Mouse (Mus musculus): ENCODE results near the gene Map3k14. TPM values are rescaled to one million over a fixed set of nuclear protein-coding genes. Genes with fewer than 3 reads are reported as not detected.
"Not testable (repeated sequence)": the region's sequence is repeated elsewhere in the genome, so short reads cannot be mapped to it uniquely, and the experiment has no call there.

Gene Map3k14
- total RNA-seq, 2 experiments from 2014 or later: 3.1 to 4.0 TPM

DNA sequence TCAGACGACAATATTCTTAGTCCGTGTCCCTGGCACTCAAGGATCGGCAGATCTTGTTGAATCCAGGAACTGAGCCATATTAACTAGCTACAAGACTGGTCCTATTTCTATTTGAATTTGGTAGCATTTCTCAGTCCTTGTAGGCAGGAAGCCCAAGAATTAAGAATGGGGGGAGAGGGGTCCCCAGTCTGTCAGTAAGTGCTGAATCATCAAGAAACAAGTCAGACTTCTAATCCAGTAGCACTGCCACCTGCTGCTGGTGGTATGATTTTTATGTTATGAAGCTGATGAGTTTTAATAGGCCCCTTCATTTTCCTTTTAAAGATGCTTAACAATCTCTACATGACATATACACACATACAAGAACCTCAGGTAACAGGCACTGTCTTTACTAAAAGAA, 16.9 kb downstream of the Map3k14 start:
- no peak for DNase-seq (ENCODE audit: low spot score in 2 of 2)
- intact Hi-C loops (cut with DNase I): no loop called here

DNA sequence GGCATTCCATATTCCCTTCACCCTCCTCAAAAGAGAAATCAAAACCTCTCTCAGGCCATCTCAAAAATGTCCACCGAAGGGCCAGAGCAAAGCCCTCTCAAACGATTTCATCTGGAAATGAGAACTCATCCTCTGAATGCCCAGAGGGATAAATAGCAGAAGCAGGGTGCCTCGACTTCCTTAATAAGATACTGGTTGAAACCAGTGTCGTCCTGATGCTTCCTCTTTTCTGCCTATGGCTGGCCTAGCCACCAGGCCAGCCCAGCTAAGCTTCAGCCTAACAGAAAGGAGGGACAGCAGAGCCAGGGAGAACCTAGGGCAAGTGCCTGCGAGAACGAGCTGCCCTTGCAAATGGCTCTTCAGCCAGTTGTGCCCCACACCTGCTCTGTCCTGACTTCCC, 17.8 kb downstream of the Map3k14 start:
- intact Hi-C loops (cut with DNase I): no loop called here
- no peak for DNase-seq (ENCODE audit: low spot score in 2 of 2)

DNA sequence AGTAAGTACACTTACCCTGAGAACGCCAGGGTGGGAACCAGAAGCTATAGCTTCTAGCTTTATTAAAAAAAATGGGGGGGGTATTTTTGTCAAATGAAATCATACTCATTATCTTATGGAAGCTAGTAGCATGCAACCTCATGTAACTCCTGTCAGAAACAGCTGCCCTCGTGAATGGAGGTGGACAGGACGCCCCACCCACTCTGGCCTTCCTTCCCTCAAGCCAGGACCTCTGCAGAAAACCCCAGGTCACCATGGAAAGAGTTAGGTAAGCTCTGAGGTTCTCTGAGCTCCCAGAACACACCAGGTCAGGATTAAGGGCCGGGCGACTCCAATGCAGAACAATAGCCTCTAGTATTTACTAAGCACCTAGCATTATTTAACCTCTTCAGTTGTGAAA, 18.4 kb downstream of the Map3k14 start:
- intact Hi-C loops (cut with DNase I): no loop called here
- DNase-seq (ENCODE audit: low spot score in 2 of 2): no peak

DNA sequence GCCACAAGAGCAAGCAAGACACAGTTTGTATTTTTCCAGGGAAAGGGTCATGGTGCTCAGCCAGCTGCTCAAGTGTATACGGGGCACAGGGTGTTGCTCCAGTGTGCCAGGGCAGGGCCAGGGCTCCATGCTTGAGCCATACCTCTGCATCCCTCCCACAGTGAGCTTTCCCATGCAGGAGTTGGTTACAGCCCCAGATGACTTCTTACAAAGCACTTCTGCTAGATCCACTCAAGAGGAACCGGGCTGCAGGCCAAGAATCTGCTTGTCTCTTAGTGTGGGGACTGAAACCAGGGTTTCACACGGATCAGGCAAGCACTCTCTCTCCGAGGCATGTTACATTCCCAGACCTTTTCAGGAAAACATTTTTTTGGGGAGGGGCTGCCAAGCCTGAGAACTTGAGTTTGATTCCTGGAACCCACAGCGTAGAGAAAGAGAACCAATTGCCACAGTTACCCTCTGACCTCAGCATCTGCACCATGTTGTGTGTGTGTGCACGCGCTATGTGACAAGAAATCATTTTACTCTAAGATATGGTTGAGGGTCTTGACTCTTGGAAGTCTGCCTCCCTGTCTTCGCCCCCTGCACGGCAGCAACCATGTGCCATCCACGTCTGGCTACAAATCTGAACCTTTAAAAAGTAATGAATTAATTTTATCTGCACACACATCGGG, 19.6 kb downstream of the Map3k14 start:
- intact Hi-C loops (cut with DNase I): no loop called here
- peak; percentile 69 to 78 for DNase-seq (ENCODE audit: low spot score in 2 of 2)

DNA sequence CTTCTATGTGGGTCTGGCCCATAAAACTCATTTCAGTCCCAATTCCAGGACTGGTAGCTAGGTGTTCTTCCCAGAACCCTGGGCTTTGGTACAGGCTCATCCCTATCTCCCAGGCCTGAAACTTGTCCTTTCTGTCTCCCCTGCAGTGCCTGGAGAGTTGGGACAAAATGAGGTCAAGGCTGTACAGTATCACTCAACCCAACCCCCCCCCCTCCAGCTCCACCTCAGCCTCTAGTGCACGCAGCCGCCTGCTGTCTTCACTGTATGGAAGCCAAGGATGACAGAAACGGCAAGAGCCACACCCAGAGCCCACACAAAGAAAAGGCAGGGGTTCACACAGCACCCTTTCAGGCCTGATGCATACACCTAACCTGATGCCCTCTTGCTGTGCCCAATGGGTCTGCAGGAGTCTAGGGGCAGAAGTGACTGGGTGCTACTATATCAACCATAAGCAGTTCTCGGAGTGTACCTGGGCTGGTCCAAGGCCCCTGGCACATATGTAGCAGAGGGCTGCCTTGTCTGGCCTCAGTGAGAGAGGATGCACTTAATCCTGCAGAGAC, 20.5 kb downstream of the Map3k14 start:
- intact Hi-C loops (cut with DNase I): no loop called here
- DNase-seq (ENCODE audit: low spot score in 2 of 2): no peak

DNA sequence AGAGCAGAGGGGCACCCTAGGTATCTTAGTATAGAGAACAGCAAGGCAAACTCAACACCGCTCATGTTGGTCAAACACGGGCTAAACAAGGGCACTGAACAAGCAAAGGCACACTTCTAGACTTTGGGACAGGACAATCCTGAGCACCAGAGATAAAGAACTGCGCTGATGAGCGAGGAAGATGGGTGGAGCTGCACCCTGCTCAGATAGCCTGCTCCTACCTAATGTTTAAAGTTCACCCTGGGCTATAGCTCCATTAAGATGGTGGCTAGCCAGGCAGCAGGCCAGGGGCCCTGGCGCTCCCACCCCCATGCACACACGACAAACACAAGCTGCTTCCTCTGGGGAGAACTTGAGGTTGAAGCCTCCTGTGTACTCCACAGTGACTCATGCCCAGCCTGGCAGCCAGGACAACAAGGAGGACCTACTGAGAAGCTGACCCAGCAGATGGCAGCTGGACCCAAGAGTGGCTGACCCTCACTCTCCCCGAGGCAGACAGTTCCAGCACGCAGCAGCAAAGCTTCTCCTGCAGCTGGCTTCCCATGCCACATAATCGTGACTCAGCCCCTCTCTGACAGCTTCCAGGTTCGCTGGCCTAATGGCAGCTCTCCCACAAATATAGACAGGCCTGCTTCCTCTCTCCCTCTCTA, 21.1 kb downstream of the Map3k14 start:
- intact Hi-C loops (cut with DNase I): no loop called here

DNA sequence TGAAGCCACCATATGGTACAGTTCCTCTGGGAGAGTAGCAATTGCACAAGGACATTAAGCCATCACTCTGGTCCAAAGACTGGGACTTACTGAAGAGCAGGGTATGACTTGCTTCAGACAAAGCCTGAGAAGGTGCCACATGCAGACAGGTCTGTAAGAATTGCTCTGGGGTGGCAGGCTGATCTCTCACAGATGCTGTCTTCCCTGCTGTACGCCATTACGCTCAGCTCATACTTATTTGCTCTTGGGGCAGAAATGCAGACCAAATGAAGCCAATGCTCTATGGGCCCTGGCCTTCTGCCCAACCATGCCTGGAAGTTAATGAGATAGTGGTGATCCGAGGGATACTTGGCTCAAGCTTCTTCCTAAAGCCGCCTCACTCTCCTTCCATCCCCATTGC, 22.4 kb downstream of the Map3k14 start:
- intact Hi-C loops (cut with DNase I): no loop called here
- DNase-seq (ENCODE audit: low spot score in 2 of 2): no peak

More for the DNA sequence above, 21.1 kb downstream of the Map3k14 start:
- peak; percentile 33 for DNase-seq (ENCODE audit: low spot score in 2 of 2)

DNA sequence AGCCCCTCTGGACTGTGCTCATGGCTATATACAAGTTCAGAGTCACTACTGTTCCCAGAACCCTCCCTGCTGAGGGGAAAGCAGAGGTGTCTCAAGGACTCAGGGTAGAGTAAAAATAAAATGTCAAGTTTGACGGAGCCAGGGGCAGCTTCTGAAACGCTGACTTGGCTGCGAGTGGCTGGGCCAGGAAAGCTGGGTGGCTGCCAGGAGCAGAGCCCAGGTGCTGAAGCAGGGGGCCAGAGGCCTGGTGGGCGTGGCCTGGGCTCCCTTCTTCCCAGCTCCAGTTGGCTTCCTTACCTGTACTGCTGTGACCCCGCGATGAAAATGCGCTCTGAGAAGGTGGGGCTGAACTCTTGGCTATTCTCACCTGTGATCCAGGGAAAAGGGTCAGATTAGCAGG, 26.5 kb downstream of the Map3k14 start:
- no peak for DNase-seq (ENCODE audit: low spot score in 2 of 2)
- intact Hi-C loops (cut with DNase I): no loop called here

DNA sequence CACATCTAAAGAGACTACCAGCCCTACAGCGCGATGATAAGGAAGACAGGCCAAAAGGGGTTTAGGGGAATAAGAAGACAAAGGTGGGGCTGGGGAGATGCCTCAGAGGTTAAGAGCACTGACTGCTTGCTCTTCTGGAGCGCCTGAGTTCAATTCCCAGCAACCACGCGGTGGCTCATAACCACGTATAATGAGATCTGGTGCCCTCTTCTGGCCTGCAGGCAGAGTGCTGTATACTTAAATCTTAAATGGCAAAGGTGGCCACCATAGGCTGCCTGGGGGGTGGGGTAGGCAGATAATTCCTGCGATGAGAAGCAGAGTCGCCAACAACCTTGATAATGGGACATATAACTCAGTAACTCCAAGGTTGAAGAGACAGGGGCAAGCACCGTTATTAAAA, 29.5 kb downstream of the Map3k14 start:
- DNase-seq (ENCODE audit: low spot score in 2 of 2): no peak
- intact Hi-C loops (cut with DNase I): no loop called here

DNA sequence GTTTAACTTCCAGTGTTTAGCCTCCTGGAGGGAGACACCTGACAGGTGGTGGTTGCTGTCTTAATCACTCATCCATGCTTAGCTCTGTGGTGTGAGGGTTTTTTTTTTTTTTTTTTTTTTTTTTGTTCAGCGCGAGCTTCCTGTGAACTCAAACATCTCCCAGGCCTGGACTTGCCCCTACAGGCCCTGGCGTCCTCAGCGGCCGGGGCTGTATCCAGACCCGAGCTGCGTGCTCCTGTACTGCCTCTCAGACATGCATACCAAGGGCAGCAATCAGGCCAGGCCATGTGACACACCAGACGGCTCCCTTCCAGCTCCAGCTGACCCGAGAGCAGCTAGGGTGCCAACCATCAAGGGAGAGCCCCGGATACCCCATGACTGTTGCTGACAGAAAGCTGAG, 30.4 kb downstream of the Map3k14 start:
- intact Hi-C loops (cut with DNase I): no loop called here
- DNase-seq (ENCODE audit: low spot score in 2 of 2): no peak

DNA sequence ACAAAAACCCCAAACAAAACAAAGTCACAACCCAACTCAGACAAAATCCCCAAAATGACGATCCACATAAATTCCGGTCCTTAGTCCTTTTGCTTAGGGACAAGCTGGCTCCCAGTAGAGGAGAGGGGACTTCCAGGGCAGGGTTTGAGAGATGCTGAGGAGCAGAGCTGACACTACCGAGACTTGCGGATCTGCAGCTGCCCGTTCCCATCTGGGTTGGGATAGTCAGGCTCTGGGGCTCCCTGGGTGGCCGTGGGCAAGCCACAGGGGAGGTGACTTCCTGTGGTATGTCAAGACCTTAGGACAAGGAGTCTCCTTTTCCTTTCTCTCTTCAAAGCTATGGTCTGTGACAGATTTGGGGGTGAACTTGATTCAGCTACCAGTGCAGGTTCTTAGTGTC, 30.8 kb downstream of the Map3k14 start:
- intact Hi-C loops (cut with DNase I): no loop called here

DNA sequence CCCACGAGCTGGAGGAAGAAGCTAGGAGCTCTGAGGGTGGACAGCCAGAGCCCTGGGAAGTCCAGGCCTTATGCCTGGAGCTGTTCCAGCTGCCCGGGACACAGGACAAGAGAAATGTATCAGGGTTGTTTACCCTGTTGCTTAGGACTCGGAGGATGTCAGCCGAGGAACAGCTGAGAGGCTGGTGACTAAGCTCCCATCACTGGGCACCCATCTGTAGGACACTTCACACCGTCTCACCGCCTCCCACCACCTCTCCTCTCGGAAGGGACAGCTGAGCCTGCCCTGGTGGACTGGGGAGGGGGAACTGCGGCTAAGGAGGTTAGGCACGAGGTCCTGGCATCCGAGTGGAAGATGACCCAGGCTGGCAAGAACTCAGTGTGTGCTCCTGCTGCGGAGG, 31.6 kb downstream of the Map3k14 start:
- no peak for DNase-seq (ENCODE audit: low spot score in 2 of 2)
- intact Hi-C loops (cut with DNase I): no loop called here

More for the DNA sequence above, 30.8 kb downstream of the Map3k14 start:
- no peak for DNase-seq (ENCODE audit: low spot score in 2 of 2)

DNA sequence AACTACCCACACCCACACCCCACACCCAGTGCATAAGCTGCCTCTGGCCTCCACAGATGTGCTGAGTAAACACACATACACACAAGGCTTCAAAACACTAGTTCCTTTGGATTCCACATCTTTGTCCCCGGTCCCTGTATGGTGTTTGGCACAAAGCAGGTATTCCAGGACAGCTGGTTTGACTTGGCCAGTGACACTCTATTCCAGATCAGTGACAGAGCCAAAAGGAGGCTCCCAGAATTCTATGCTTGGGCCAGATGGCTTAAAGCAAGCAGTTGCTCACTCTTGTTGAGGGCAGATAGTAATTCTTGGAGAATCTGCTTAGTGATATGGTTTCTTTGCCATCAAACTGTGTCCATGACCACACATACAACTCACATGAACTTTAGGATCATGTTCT, 32.8 kb downstream of the Map3k14 start:
- intact Hi-C loops (cut with DNase I): loop anchor here (5.0 kb wide), 2 partner anchors 33 to 67 kb away; partner anchors contain the start of gene Map3k14
- DNase-seq (ENCODE audit: low spot score in 2 of 2): no peak

DNA sequence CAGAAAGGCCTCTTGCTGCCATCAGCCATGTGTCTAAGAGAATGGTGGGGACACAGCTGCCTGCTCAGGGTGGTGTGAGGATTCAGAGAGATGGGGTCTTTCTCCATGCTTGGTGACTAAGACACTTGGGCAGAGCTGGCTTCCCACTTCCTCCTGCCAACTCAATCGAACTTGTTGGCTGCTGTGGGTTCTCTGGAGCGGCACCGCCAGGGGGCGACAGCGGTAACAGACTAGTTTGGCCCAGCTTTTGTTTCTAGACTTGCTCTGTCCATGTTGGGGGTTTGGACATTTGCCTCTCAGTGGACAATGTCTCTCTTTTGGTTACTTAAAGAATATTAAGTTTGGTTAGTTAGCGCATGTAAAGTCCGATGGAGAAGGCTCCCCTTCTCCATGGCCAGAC, 34.3 kb downstream of the Map3k14 start:
- intact Hi-C loops (cut with DNase I): loop anchor here (2.0 to 5.0 kb wide), 3 partner anchors 34 to 94 kb away; partner anchors contain the start of gene Map3k14
- DNase-seq (ENCODE audit: low spot score in 2 of 2): peak; percentile 63 to 71

DNA sequence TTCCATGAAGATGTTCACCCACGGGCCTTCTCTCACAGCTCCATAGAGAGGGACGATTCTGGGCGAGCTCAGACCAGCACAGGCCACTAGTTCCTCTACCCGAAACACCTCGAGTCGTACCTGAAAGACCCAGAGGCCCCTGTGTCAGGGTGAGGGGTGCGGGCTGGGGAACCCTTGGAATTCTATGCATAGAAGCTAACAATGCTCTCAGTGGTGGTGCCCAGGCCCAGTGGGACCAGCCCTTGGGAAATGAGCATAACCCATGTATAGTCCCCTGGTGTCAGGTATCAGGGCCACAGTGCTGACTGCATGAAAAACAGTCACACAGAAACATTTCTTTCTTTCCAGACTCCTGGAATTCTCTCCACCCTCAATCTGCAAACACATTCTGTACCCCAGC, 35.9 kb downstream of the Map3k14 start:
- no peak for DNase-seq (ENCODE audit: low spot score in 2 of 2)
- intact Hi-C loops (cut with DNase I): loop anchor here (5.0 kb wide), 2 partner anchors 36 to 64 kb away; partner anchors contain the start of gene Map3k14

DNA sequence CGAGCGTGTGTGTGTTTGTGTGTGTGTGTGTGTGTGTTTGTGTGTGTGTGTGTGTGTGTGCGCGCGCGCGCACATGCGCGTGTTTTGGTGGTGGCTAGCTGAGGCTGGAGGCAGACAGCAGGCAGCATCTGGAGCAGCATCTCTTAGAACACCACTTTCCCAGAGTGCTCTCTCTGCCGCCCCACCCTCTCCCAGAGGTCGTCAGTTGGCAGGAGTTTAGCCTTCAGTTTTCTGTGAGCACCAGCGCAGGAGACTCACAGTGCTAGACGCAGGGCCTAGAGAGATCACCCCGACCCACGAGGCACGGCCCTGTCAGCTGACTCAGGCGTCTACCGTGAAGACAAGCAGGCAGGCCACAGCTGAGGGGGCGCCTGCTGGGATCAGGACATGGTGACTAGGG, 36.6 kb downstream of the Map3k14 start:
- DNase-seq (ENCODE audit: low spot score in 2 of 2): no peak
- intact Hi-C loops (cut with DNase I): loop anchor here (5.0 kb wide), 2 partner anchors 37 to 63 kb away; partner anchors contain the start of gene Map3k14

DNA sequence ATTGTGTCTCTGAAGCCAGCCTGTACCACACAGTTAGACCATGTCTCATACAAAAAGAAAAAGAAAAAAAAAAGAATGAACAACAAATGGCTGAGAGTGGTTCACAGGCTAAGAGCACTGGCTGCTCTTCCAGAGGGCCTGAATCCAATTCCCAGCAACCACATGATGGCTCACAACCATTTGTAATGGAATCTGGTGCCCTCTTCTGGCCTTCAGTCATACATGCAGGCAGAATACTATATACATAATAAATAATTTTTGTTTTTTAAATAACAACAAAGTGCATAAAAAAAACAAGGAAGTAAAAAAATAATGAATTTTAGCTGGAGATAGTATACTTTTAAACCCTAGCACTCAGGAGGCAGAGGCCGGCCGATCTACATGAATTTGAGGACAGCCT, 37.7 kb downstream of the Map3k14 start:
- intact Hi-C loops (cut with DNase I): loop anchor here (5.0 kb wide), 2 partner anchors 38 to 62 kb away; partner anchors contain the start of gene Map3k14
- no peak for DNase-seq (ENCODE audit: low spot score in 2 of 2)

DNA sequence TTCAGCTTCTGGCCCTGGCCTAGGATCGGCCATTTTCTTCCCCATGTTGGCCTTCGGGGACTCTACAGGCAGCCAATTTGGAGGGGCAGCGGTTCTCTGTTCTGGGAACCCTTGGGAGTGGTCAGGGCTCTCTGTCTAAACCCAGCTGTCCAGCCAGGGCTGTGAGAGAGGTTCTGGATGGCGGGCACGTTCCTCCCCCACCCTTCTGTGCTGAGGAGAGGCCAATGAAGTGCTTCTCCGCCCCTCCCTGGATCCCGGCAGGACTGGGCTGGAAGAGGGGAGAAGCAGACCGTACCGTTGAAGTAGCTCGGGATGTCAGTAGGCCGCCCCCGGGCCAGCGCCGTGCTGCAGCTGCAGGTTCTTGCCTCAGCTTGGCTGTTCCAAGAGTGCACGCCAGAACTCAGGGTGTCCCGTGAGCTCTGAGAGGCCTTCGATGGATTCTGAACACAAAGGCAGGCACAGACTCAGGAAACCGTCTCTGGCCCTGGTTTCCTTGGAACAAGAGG, 43.3 kb downstream of the Map3k14 start:
- DNase-seq (ENCODE audit: low spot score in 2 of 2): no peak
- intact Hi-C loops (cut with DNase I): no loop called here

DNA sequence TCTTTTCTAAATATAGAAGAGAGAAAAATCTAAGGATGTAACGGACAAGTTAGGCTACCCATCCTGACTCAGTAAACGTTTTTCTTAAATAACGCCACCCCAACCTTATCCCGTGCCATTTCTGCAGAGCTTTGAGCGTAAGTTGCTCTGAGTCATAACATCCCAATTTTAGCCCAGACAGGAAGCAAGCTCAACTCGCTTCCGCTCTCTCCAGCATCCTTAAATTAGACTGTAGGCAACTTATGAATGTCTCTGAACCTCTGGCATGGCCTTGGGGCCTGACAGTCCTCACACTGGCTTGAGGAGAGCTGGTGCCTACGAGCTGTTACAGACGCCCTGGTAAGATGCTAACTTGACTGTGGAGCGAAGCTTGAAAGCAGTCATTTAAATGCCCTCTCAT, 43.8 kb downstream of the Map3k14 start:
- DNase-seq (ENCODE audit: low spot score in 2 of 2): peak in 1 of 2 experiments; percentile 53
- intact Hi-C loops (cut with DNase I): no loop called here

DNA sequence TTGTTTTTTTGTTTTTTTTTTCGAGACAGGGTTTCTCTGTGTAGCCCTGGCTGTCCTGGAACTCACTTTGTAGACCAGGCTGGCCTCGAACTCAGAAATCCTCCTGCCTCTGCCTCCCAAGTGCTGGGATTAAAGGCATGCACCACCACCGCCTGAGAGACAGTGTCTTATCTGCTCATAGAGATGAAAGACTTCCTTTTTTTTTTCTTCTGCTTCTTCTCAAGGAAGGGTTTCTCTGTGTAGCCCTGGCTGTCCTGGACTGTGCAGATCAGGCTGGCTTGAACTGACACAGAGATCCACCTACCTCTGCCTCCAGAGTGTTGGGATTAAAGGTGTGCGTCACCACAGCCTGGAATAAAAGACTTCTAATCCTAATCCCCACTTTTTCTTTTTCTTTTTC, 44.6 kb downstream of the Map3k14 start:
- DNase-seq (ENCODE audit: low spot score in 2 of 2); intact Hi-C loops (cut with DNase I): not testable (repeated sequence)

DNA sequence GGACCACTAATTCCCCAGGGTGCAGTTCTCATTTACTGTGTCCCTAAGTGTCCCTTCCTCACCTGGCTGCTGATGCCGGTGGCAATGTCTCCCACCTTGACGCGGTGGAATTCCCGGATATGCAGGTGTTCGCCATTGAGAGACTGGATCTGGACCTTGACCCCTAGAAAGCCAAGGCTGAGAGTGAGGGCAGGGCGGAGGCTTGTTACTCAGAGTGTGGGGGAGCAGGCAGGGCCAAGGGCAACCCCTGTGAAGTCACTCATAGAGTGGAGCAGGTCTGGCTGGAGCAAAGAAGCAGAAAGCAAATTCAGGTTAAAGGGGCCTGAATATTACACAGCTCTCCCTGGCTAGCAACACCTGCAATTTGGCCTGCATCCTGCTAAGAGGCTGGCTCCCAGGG, 45.8 kb downstream of the Map3k14 start:
- no peak for DNase-seq (ENCODE audit: low spot score in 2 of 2)
- intact Hi-C loops (cut with DNase I): no loop called here
